Mouse (Mus musculus): ENCODE data around the gene Vmo1.

- no peak for TF ChIP-seq CTCF (IDR thresholded peaks at IDR 0.05; ENCODE audit: extremely low read depth, insufficient read depth, insufficient read length, insufficient replicate concordance)
- TF ChIP-seq POLR2A (IDR thresholded peaks at IDR 0.05; ENCODE audit: low read depth, low read length), result no peak
Measured at GRCm38 (mm10) chr11:70485498-70485897, 28.9 kb downstream of the Vmo1 start.

Measured in spleen, adult 2 months (tissue).